Mouse (Mus musculus): ENCODE results near the gene Casd1.

- TF ChIP-seq POLR2A (IDR thresholded peaks at IDR 0.05; ENCODE audit: borderline replicate concordance, low read depth, low read length): no peak
- no peak for TF ChIP-seq CTCF (IDR thresholded peaks at IDR 0.05; ENCODE audit: low read depth, low read length)
These were observed 2.9 kb upstream of the Casd1 start for GRCm38 (mm10) chr6:4597711-4598110.

All from bone marrow macrophage, adult 2 months (primary cell).